Mouse (Mus musculus): Measurements from ENCODE around the gene Manbal. TPM values are rescaled to one million over a fixed set of nuclear protein-coding genes. Genes with fewer than 3 reads are reported as not detected.

The Manbal gene
- 83.9 and 89.4 TPM in 2 replicates for polyA plus RNA-seq (2015; fragmentation: Nextera tagmentation; extraction: Ambion mirVana)

GRCm38 (mm10) chr2:157367184-157367893 lies at the start of gene Manbal:
Gene Manbal (plus strand): TSS chr2:157367594.
- peaks cover 22% of the 10 kb centered on the region for H3K4me1 ChIP-seq
- H3K27me3 ChIP-seq = no peaks in the 10 kb centered on the region
- peak within 1 kb of the TSS; percentile 91 for H3K27ac ChIP-seq
- no peaks in the 10 kb centered on the region for H3K9me3 ChIP-seq
- WGBS = 3% methylated on average over 42 of the region's 42 CpGs
- H3K4me2 ChIP-seq = peak within 1 kb of the TSS; percentile 58
- no peaks in the 10 kb centered on the region for H3K36me3 ChIP-seq
- peak within 1 kb of the TSS; percentile 74 for H3K4me3 ChIP-seq
- peak within 1 kb of the TSS; percentile 80 for H3K9ac ChIP-seq
- peak; percentile 79; the same call in 1 of the 2 replicates for ATAC-seq (ENCODE audit: borderline replicate concordance, extremely low read depth, low FRiP score, low TSS enrichment)

GRCm38 (mm10) chr2:157320135-157320534 lies 47.3 kb upstream of the Manbal start:
- no peaks in the 10 kb centered on the region for H3K9me3 ChIP-seq
- H3K27me3 ChIP-seq = no peaks in the 10 kb centered on the region
- H3K4me3 ChIP-seq = no peak overlapping the region
- no peak for ATAC-seq (ENCODE audit: borderline replicate concordance, extremely low read depth, low FRiP score, low TSS enrichment)
- H3K4me2 ChIP-seq = no peak overlapping the region
- H3K27ac ChIP-seq = no peak overlapping the region
- peaks cover 85% of the 10 kb centered on the region for H3K36me3 ChIP-seq
- WGBS = 84% methylated on average over 8 of the region's 8 CpGs
- peaks cover 7% of the 10 kb centered on the region; the same call in 1 of the 2 replicates for H3K4me1 ChIP-seq
- no peak overlapping the region for H3K9ac ChIP-seq

DNA sequence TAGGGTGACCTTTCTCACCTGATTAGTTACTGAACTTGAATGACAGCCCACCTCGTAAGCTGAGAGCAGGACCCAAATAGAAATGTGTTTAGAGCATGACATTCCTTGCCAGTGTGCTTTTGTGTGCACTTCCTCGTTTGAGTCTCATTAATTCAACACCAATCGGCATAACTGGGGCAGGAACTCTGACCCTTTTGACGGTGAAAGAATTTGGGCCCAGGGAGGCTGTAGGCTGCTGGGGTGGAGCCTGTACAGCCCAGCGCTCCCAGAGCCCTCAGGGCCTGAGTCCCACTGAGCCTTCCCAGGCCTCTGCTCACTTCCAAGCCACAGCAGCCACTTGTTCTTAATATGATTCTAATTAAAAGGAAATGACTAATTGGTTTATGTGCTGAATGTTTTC lies 46.5 kb upstream of the Manbal start:
- H3K36me3 ChIP-seq = peaks cover 86% of the 10 kb centered on the region
- WGBS = 48% methylated on average over 5 of the region's 5 CpGs

DNA sequence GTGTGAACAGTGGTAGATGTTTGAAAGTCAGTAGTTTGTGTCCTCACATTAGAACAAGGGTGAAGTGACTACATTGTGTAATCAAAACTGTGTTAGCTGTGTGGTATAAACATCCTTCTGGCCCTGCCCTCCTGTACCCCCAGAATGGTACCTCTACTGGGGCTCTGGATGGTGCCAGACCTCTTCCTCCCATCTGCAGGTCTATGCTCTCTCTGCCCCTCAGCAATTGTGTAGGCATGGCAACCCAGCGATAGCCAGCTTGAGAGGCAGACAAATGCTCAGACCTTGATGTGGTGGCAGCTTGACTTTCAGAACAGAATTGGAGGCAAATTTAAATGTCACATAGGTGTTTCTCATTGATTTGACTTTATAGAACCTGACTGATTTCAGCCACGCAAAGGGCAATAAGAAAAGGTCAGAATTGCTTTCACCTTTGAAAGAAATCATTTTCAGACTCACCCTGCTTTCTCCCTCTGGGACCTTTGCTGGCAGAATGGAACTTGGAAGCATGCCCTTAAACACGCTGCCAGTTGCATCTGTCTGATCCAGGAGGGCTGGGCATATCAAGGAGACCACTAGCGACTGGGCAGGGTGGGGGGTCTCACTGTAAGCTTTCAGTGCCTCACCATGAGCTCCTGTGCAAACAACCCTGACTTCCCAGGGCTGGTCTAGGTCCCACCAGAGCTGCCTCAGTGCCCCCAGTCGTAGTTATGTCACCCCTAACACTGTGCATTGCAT lies 45.2 kb upstream of the Manbal start:
- H3K4me3 ChIP-seq = no peak overlapping the region
- H3K27ac ChIP-seq = no peak overlapping the region
- H3K36me3 ChIP-seq = peaks cover 87% of the 10 kb centered on the region
- no peak overlapping the region for H3K9ac ChIP-seq
- no peaks in the 10 kb centered on the region for H3K9me3 ChIP-seq
- H3K4me1 ChIP-seq = no peaks in the 10 kb centered on the region
- 80% methylated on average over 5 of the region's 5 CpGs for WGBS
- ATAC-seq (ENCODE audit: borderline replicate concordance, extremely low read depth, low FRiP score, low TSS enrichment) = no peak
- no peak overlapping the region for H3K4me2 ChIP-seq
- H3K27me3 ChIP-seq = no peaks in the 10 kb centered on the region

More for the DNA sequence above, 46.5 kb upstream of the Manbal start:
- Histone ChIP-seq H3K4me2 (no peak overlapping the region), H3K4me1 (peaks cover 7% of the 10 kb centered on the region; the same call in 1 of the 2 replicates), H3K4me3 (no peak overlapping the region), H3K9me3 (no peaks in the 10 kb centered on the region), H3K27ac (no peak overlapping the region), H3K9ac (no peak overlapping the region), H3K27me3 (no peaks in the 10 kb centered on the region)
- ATAC-seq (ENCODE audit: borderline replicate concordance, extremely low read depth, low FRiP score, low TSS enrichment) = no peak

DNA sequence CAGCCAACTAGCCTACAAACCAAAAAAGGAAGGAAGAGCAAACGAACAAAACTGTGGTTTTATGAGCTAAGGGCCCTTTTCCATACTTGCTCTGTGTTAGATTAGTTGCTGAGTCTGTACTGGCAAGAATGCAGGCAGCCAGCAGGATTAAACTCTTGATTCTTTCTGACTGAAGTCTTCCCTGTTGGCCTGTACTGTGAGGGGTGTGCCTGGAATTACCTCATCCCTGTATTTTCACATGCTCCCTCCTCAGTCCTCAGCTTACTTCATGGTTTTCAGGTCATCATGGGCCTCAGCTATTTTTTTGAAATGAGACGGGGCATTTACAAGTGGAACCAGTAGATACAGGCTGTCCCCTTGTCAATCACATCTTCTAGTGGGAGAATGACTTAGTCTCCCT lies 42.2 kb upstream of the Manbal start:
- 82% methylated on average over 2 of the region's 2 CpGs for WGBS
- Histone ChIP-seq H3K9ac (no peak overlapping the region), H3K9me3 (no peaks in the 10 kb centered on the region), H3K4me3 (no peak overlapping the region), H3K36me3 (peaks cover 66% of the 10 kb centered on the region), H3K27me3 (no peaks in the 10 kb centered on the region), H3K4me1 (no peaks in the 10 kb centered on the region), H3K4me2 (no peak overlapping the region), H3K27ac (no peak overlapping the region)
- ATAC-seq (ENCODE audit: borderline replicate concordance, extremely low read depth, low FRiP score, low TSS enrichment) = no peak

- H3K27ac ChIP-seq = no peak overlapping the region
- no peaks in the 10 kb centered on the region for H3K4me1 ChIP-seq
- H3K9me3 ChIP-seq = no peaks in the 10 kb centered on the region
- WGBS = 42% methylated on average over 5 of the region's 5 CpGs
- H3K4me3 ChIP-seq = no peak overlapping the region
- peaks cover 40% of the 10 kb centered on the region for H3K36me3 ChIP-seq
- ATAC-seq (ENCODE audit: borderline replicate concordance, extremely low read depth, low FRiP score, low TSS enrichment) = no peak
- H3K27me3 ChIP-seq = no peaks in the 10 kb centered on the region
- H3K4me2 ChIP-seq = no peak overlapping the region
- H3K9ac ChIP-seq = no peak overlapping the region
Measured at GRCm38 (mm10) chr2:157328106-157328505, 39.3 kb upstream of the Manbal start.

DNA sequence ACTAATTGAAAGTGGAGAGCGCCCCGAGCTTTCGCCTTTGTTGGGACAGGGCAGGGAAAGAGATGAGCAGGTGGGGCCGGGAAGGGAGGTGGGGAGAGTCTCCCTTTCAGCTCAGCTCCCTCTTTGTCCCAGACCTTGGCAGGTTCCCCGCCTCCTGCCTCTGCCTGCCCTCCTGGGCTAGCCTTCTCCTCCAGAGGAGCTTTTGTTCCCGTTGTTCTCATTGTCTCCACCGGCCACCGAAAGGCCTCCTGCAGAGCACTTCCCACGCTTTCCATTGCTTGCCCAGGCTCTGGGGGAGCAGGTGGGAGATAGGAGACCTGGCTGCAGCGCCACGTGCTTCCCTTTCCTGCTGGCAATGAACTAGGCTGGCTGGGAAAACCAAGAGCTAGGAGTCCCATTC lies 38.8 kb upstream of the Manbal start:
- no peak overlapping the region for H3K4me3 ChIP-seq
- H3K27me3 ChIP-seq = no peaks in the 10 kb centered on the region
- peaks cover 36% of the 10 kb centered on the region for H3K36me3 ChIP-seq
- 42% methylated on average over 11 of the region's 11 CpGs for WGBS
- no peak overlapping the region for H3K9ac ChIP-seq
- no peaks in the 10 kb centered on the region for H3K4me1 ChIP-seq
- no peak overlapping the region for H3K4me2 ChIP-seq
- H3K9me3 ChIP-seq = no peaks in the 10 kb centered on the region
- no peak for ATAC-seq (ENCODE audit: borderline replicate concordance, extremely low read depth, low FRiP score, low TSS enrichment)
- H3K27ac ChIP-seq = no peak overlapping the region

- Histone ChIP-seq H3K9ac (no peak overlapping the region), H3K9me3 (no peaks in the 10 kb centered on the region), H3K27ac (no peak overlapping the region), H3K4me2 (no peak overlapping the region), H3K4me1 (no peaks in the 10 kb centered on the region), H3K27me3 (no peaks in the 10 kb centered on the region), H3K36me3 (peaks cover 3% of the 10 kb centered on the region; the same call in 1 of the 2 replicates), H3K4me3 (no peak overlapping the region)
- WGBS = 75% methylated on average over 5 of the region's 5 CpGs
- no peak for ATAC-seq (ENCODE audit: borderline replicate concordance, extremely low read depth, low FRiP score, low TSS enrichment)
Measured at GRCm38 (mm10) chr2:157332059-157332458, 35.3 kb upstream of the Manbal start.

GRCm38 (mm10) chr2:157338663-157339062 lies 28.7 kb upstream of the Manbal start:
- H3K4me3 ChIP-seq = no peak overlapping the region
- H3K36me3 ChIP-seq = no peaks in the 10 kb centered on the region
- 38% methylated on average over 5 of the region's 5 CpGs for WGBS
- no peak overlapping the region for H3K27ac ChIP-seq
- no peak overlapping the region for H3K9ac ChIP-seq
- H3K27me3 ChIP-seq = no peaks in the 10 kb centered on the region
- H3K4me2 ChIP-seq = no peak overlapping the region
- H3K9me3 ChIP-seq = no peaks in the 10 kb centered on the region
- ATAC-seq (ENCODE audit: borderline replicate concordance, extremely low read depth, low FRiP score, low TSS enrichment) = no peak
- H3K4me1 ChIP-seq = peaks cover 14% of the 10 kb centered on the region

DNA sequence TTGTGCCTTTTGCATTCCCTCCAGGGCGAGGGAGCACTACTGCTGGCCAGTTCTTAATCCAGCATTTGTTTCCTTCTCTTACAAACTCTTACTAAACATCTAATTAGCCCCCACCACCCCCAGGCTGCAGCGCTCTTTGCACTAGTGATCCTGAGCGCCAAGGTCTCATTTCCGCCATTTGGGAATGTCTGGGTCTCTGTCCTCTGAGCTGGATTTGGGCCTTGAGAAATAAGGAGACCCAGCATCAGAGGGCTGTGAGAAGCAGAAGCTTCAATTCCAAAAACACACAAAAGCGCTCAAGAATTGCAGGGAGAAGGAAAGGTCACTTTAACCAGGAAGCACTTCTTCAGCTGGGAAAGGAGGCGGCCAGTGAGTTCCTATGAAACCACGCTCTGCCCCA lies 27.9 kb upstream of the Manbal start:
- Histone ChIP-seq H3K4me1 (peaks cover 14% of the 10 kb centered on the region), H3K36me3 (no peaks in the 10 kb centered on the region), H3K27ac (0 out of 2 replicates have a peak overlapping the region, but pooled peaks have one; percentile 17), H3K9me3 (no peaks in the 10 kb centered on the region), H3K27me3 (no peaks in the 10 kb centered on the region), H3K4me3 (no peak overlapping the region), H3K9ac (no peak overlapping the region), H3K4me2 (no peak overlapping the region)
- ATAC-seq (ENCODE audit: borderline replicate concordance, extremely low read depth, low FRiP score, low TSS enrichment) = no peak
- WGBS = 73% methylated on average over 7 of the region's 7 CpGs

DNA sequence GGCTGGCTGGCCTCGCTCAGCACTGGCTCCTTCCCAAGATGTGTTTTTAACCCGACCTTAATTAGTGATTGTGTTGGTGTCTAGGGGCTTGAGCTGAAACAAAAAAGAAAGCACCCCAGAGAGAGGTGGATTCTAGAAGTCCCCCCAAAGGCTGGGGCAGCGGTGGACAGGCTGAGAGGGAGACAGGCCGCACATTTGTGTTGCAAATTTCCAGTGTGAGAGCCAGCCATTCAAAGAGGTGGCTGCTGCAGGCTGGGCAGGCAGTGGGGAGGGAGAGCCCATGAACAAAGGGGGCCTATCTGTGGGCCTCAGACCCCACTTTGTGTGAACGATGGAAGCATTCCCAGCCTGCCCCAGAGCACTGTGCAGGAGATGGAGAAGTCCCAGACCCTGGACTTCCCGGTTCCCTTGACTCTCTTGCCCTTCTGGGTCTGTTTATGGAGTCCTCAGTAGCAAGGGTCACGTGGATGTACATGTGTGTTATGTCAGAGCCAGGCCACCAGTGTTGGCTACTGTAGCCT lies 27.1 kb upstream of the Manbal start:
- H3K4me2 ChIP-seq = no peak overlapping the region
- H3K27ac ChIP-seq = peak overlapping the region; percentile 17; the same call in 1 of the 2 replicates
- H3K4me1 ChIP-seq = peaks cover 14% of the 10 kb centered on the region
- H3K27me3 ChIP-seq = no peaks in the 10 kb centered on the region
- H3K9ac ChIP-seq = no peak overlapping the region
- no peak overlapping the region for H3K4me3 ChIP-seq
- no peaks in the 10 kb centered on the region for H3K36me3 ChIP-seq
- H3K9me3 ChIP-seq = no peaks in the 10 kb centered on the region
- 38% methylated on average over 7 of the region's 7 CpGs for WGBS
- no peak for ATAC-seq (ENCODE audit: borderline replicate concordance, extremely low read depth, low FRiP score, low TSS enrichment)
